Mouse (Mus musculus) megakaryocyte, embryonic 14.5 days (primary cell): ENCODE measurements around the gene Faap20. TPM values are rescaled to one million over a fixed set of nuclear protein-coding genes. Genes with fewer than 3 reads are reported as not detected.

Experiments
- H3K27me3 ChIP-seq: replicated peaks from 2 replicates; pipeline ENCODE3; 2012; ENCODE audit warnings: inconsistent platforms
- H3K36me3 ChIP-seq: replicated peaks from 2 replicates; pipeline ENCODE3; 2012; ENCODE audit warnings: low read length, inconsistent platforms, mixed read lengths
- H3K4me1 ChIP-seq: 2 replicates; pipeline ENCODE4 v1.6.1; 2012; ENCODE audit warnings: inconsistent platforms
- H3K4me3 ChIP-seq: replicated peaks from 2 replicates; pipeline ENCODE3; 2012; ENCODE audit warnings: moderate library complexity, mild to moderate bottlenecking, inconsistent platforms
- H3K9me3 ChIP-seq: 2 replicates; pipeline ENCODE4 v1.6.1; 2012; ENCODE audit warnings: inconsistent platforms
- FLI1 ChIP-seq: IDR thresholded peaks from 2 replicates; pipeline ENCODE4 v1.6.1; 2012; ENCODE audit warnings: low read length, inconsistent platforms, mixed read lengths
- GATA1 ChIP-seq: IDR thresholded peaks from 3 replicates; pipeline ENCODE4 v1.6.1; 2012; ENCODE audit warnings: mixed read lengths, low read length, inconsistent platforms, borderline replicate concordance
- polyA plus RNA-seq: library from polyadenylated mRNA; stranded (reverse); fragments of >175 nt; gene quantifications from 2 replicates; pipeline ENCODE4 v1.2.3, GENCODE M21; 2012; ENCODE audit warnings: low replicate concordance; ENCODE audit not compliant: insufficient read depth

Gene Faap20
- polyA plus RNA-seq, 1 experiment, result 51.4 TPM

DNA sequence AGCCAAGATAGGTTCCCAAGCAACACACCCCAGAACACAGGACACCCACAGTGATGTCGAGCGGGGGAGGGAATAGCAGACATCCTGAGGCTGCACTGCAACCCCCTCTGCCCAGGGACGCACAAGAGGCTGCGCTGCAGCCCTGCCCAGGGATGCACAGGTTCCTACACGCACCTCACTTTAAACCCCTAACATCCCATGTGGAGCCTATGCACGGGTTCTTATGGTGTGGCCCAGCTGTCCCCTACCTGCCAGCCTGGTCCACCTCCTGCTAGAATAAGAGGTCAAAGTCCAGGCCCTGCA, 35.9 kb upstream of the Faap20 start:
- TF ChIP-seq FLI1, result no peak
- no peak for TF ChIP-seq GATA1

DNA sequence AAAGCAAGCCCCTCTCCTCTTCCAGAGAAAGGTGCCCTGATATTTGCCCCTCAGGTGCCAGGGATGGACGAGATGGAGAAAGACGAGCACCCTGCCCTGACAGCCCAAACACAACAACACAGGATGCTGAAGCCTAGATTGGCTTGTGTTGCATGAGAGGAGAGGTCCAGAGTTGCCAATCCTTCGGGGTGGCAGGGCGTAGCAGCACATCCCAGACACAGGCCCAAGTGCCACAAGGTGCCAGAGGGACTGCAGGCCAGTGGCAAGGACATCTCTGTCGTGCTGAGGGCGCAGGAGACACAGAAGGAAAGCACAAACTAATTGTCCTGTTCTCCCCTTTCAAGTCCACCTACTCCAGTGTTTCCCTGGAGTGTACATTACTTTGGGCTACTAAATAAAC, 35.4 kb upstream of the Faap20 start:
- Histone ChIP-seq H3K9me3 (no peaks in the 10 kb centered on the region), H3K27me3 (no peaks in the 10 kb centered on the region), H3K36me3 (peaks cover 94% of the 10 kb centered on the region), H3K4me3 (no peak overlapping the region), H3K4me1 (peaks cover 92% of the 10 kb centered on the region)
- TF ChIP-seq GATA1 (no peak), FLI1 (no peak)

More for the DNA sequence above, 35.9 kb upstream of the Faap20 start:
- Histone ChIP-seq H3K4me3 (no peak overlapping the region), H3K9me3 (no peaks in the 10 kb centered on the region), H3K4me1 (peaks cover 92% of the 10 kb centered on the region), H3K27me3 (no peaks in the 10 kb centered on the region), H3K36me3 (peaks cover 94% of the 10 kb centered on the region)

- Histone ChIP-seq H3K36me3 (peaks cover 91% of the 10 kb centered on the region), H3K4me3 (no peak overlapping the region), H3K9me3 (no peaks in the 10 kb centered on the region), H3K4me1 (peaks cover 92% of the 10 kb centered on the region), H3K27me3 (no peaks in the 10 kb centered on the region)
- TF ChIP-seq GATA1 (no peak), FLI1 (no peak)
Measured at GRCm38 (mm10) chr4:155214793-155215192, 34.8 kb upstream of the Faap20 start.

GRCm38 (mm10) chr4:155215203-155215602, 34.4 kb upstream of the Faap20 start:
- Histone ChIP-seq H3K27me3 (no peaks in the 10 kb centered on the region), H3K9me3 (no peaks in the 10 kb centered on the region), H3K36me3 (peaks cover 87% of the 10 kb centered on the region), H3K4me1 (peaks cover 92% of the 10 kb centered on the region), H3K4me3 (no peak overlapping the region)
- TF ChIP-seq GATA1 (no peak), FLI1 (no peak)

DNA sequence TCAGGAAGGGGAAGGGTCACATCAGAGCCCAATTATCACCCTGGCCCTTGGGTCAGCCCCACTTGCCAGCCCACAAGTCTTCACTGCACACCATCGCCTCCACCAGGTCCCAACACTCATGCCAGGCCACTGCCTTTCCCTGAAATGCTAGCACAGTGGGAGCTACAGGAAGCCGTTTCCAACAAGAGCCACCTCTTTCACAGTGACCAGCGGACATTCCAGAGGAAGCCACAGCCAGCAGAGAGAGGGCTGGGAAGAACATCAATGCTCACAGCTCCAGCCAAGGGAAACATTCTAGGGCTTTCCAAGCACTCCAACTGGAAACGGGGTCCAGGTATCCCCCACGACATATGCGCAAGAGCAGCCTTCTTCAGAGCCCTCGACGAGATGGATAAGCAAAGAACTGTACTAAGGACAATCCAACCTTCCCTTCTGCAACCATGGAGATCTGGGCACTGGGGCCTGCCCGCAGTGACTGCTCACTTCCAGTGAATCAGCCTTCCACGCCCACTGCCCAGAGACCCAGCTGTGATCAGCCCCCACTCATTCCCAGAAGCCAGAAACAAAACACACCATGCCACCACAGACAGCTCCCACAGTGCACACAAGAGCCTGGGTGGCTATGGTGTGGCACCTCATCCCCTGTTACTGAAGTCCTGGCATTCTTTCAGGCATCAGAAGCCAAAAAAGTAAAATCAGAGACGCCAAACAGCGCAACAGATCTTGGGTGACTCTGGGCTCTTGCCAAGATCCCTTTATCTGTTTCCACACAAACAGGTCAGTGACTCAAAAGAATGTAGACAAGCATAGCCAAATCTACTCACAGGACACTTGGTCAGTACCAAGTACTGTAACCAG, 33.6 kb upstream of the Faap20 start:
- H3K4me1 ChIP-seq, result peaks cover 93% of the 10 kb centered on the region
- H3K36me3 ChIP-seq, result peaks cover 79% of the 10 kb centered on the region
- H3K9me3 ChIP-seq, result no peaks in the 10 kb centered on the region
- peak overlapping the region; percentile 36 for H3K4me3 ChIP-seq
- no peaks in the 10 kb centered on the region for H3K27me3 ChIP-seq
- TF ChIP-seq FLI1 (no peak), GATA1 (no peak)

- Histone ChIP-seq H3K36me3 (peaks cover 71% of the 10 kb centered on the region), H3K9me3 (no peaks in the 10 kb centered on the region), H3K27me3 (no peaks in the 10 kb centered on the region), H3K4me3 (peak overlapping the region; percentile 83), H3K4me1 (peaks cover 90% of the 10 kb centered on the region)
- TF ChIP-seq GATA1 (no peak), FLI1 (no peak)
Measured at GRCm38 (mm10) chr4:155217241-155218103, 32.1 kb upstream of the Faap20 start.

GRCm38 (mm10) chr4:155218104-155218732, 31.4 kb upstream of the Faap20 start:
- Histone ChIP-seq H3K9me3 (no peaks in the 10 kb centered on the region), H3K4me1 (peaks cover 85% of the 10 kb centered on the region), H3K36me3 (peaks cover 65% of the 10 kb centered on the region), H3K27me3 (no peaks in the 10 kb centered on the region), H3K4me3 (peak overlapping the region; percentile 96)
- TF ChIP-seq FLI1, result no peak
- no peak for TF ChIP-seq GATA1

- Histone ChIP-seq H3K4me1 (peaks cover 85% of the 10 kb centered on the region), H3K27me3 (no peaks in the 10 kb centered on the region), H3K36me3 (peaks cover 53% of the 10 kb centered on the region), H3K4me3 (peak overlapping the region; percentile 96), H3K9me3 (no peaks in the 10 kb centered on the region)
- TF ChIP-seq FLI1 (no peak), GATA1 (no peak)
Measured at GRCm38 (mm10) chr4:155219271-155220212, 30.1 kb upstream of the Faap20 start.
